Mouse (Mus musculus) neural tube, embryonic 13.5 days (tissue): ENCODE measurements around the gene Spaca7. TPM values are rescaled to one million over a fixed set of nuclear protein-coding genes. Genes with fewer than 3 reads are reported as not detected.
"Not testable (repeated sequence)": the region's sequence is repeated elsewhere in the genome, so short reads cannot be mapped to it uniquely, and the experiment has no call there.

Experiments
- ATAC-seq: fragments of 200-750 bp; cut with Nextera tagmentation; 2 replicates; pipeline ENCODE4 v1.8.0; 2017; ENCODE audit warnings: low read depth, mild to moderate bottlenecking, moderate TSS enrichment, moderate library complexity
- H3K27ac ChIP-seq: fragments of 300-500 bp; sonication (generic); replicated peaks from 2 replicates; pipeline ENCODE4 v1.5.1; 2015; ENCODE audit warnings: moderate library complexity, mild to moderate bottlenecking, inconsistent platforms
- H3K27me3 ChIP-seq: fragments of 300-500 bp; sonication (generic); 2 replicates; pipeline ENCODE4 v1.6.1; 2015; ENCODE audit warnings: mild to moderate bottlenecking, inconsistent platforms
- H3K36me3 ChIP-seq: fragments of 300-500 bp; sonication (generic); 2 replicates; pipeline ENCODE4 v1.6.1; 2015; ENCODE audit warnings: mild to moderate bottlenecking, inconsistent platforms
- H3K4me1 ChIP-seq: fragments of 300-500 bp; sonication (generic); replicated peaks from 2 replicates; pipeline ENCODE4 v1.6.1; 2015; ENCODE audit warnings: inconsistent platforms
- H3K4me2 ChIP-seq: fragments of 300-500 bp; sonication (generic); 2 replicates; pipeline ENCODE4 v1.6.1; 2015; ENCODE audit warnings: inconsistent platforms, mild to moderate bottlenecking, moderate library complexity
- H3K4me3 ChIP-seq: fragments of 300-500 bp; sonication (generic); 2 replicates; pipeline ENCODE4 v1.5.1; 2015; ENCODE audit warnings: mild to moderate bottlenecking, inconsistent platforms
- H3K9ac ChIP-seq: fragments of 300-500 bp; sonication (generic); 2 replicates; pipeline ENCODE4 v1.6.1; 2015; ENCODE audit warnings: moderate library complexity, mild to moderate bottlenecking, inconsistent platforms
- H3K9me3 ChIP-seq: fragments of 300-500 bp; sonication (generic); 2 replicates; pipeline ENCODE4 v1.6.1; 2016; ENCODE audit warnings: inconsistent platforms
- WGBS: fragments of 180-500 bp; shearing (Covaris S2); methylation state at CpG from one replicate; pipeline ENCODE4 v1.1.7; 2015; 5-methylcytosine and 5-hydroxymethylcytosine counted together
- polyA plus RNA-seq: library from polyadenylated mRNA; unstranded; fragments of >200 nt; fragmentation: Nextera tagmentation; extraction: Ambion mirVana; gene quantifications from 2 replicates; pipeline ENCODE4 v1.2.1, GENCODE M21; 2015

Gene Spaca7
- polyA plus RNA-seq, 1 experiment from 2014 or later: not detected

- Histone ChIP-seq H3K4me2 (no peak overlapping the region), H3K4me1 (no peaks in the 10 kb centered on the region), H3K36me3 (peaks cover 36% of the 10 kb centered on the region), H3K27me3 (no peaks in the 10 kb centered on the region), H3K27ac (no peak overlapping the region), H3K9ac (no peak overlapping the region; the same call in 1 of the 2 replicates), H3K9me3 (no peaks in the 10 kb centered on the region), H3K4me3 (no peak overlapping the region)
- ATAC-seq: no peak
- 72% methylated on average over 7 of the region's 7 CpGs for WGBS
Observed at GRCm38 (mm10) chr8:12613201-12613600, 40.4 kb downstream of the Spaca7 start.

DNA sequence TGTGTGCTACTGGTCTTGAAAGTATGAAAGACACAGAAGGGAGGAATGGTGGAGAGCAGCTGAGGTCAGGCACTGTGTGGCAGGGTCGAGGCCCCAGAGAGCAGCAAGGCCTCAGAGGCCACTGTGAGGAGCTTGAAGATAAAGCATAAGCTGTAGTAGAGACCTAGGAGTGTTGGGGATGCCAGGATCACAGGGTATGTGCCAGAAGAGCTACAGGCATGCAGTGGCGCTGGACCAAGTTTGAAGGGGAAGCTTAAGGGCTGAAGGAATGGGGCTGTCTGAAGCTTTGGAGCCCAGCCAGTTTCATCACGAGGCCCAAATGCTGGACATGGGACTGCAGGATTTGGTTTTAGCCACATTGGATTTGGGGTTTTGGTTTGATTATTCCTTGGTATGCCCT, 44.5 kb downstream of the Spaca7 start:
- peaks cover 67% of the 10 kb centered on the region for H3K36me3 ChIP-seq
- WGBS: 86% methylated on average over 3 of the region's 3 CpGs
- H3K4me3 ChIP-seq, H3K4me1 ChIP-seq, H3K4me2 ChIP-seq, ATAC-seq, H3K27me3 ChIP-seq, H3K27ac ChIP-seq, H3K9me3 ChIP-seq, H3K9ac ChIP-seq: not testable (repeated sequence)

DNA sequence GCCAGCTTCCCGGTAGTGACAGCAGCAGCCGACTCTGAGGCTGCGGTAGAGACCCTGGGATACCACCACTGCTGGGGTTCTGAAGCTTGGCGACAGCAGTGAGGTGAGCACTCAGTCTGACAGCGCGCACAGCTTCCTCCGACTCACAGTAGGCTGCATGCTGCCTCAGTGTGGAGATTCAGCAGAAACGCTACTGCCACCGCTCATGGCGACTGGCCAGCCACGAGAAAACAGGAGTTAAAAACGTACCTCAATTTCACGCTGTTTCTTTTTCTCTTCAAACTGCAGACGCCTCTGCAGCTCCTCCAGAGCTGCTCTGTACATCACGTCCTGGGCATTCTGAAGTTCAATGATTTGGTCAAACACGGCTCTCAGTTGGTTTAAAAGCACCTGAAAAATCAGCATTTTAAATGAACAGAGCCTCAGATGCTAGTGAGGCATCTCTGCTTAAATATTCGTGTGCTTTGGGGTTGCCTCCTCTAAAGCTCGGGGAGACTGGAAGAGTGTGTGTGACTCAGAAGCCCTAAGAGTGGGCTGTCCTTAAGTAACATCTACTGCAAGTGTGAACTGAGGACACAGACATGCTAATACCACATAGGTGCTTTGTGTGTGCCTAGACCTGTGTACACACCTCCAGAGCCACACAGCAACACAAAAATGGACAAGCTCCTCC, 48.9 kb downstream of the Spaca7 start:
- Histone ChIP-seq H3K9me3 (no peaks in the 10 kb centered on the region), H3K4me2 (no peak overlapping the region), H3K4me1 (peaks cover 16% of the 10 kb centered on the region), H3K36me3 (peaks cover 66% of the 10 kb centered on the region), H3K27me3 (no peaks in the 10 kb centered on the region), H3K9ac (no peak overlapping the region), H3K4me3 (no peak overlapping the region), H3K27ac (no peak overlapping the region)
- ATAC-seq: no peak
- WGBS: 87% methylated on average over 18 of the region's 18 CpGs

- H3K9ac ChIP-seq: no peak overlapping the region
- no peak overlapping the region for H3K4me2 ChIP-seq
- no peaks in the 10 kb centered on the region for H3K27me3 ChIP-seq
- 0 out of 2 replicates have a peak, but pooled peaks have one; percentile 8 for ATAC-seq
- 0 out of 2 replicates have a peak overlapping the region, but pooled peaks have one; percentile 61 for H3K27ac ChIP-seq
- no peaks in the 10 kb centered on the region for H3K9me3 ChIP-seq
- H3K36me3 ChIP-seq: peaks cover 63% of the 10 kb centered on the region
- no peak overlapping the region for H3K4me3 ChIP-seq
- H3K4me1 ChIP-seq: peaks cover 17% of the 10 kb centered on the region
- WGBS: 68% methylated on average over 5 of the region's 5 CpGs
Observed at GRCm38 (mm10) chr8:12625890-12626289, 53.1 kb downstream of the Spaca7 start.

DNA sequence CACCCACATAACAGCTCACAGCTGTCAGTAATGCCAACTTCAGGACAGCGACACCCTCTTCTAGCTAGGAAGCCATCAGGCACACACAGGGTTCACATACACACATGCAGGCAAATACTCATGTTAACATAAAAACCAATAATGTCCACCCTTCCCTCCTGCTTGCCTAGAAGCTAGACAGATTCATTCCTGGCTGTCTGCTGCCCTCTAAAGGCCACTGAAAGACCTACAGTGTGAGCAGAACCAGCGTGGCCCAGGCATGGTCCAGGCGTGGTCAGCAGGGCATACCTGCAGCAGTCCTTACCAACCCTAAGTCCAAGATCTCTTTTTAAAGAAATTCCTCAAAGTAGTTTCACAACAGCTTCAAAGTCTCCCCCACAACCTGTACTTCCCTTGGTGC, 56.2 kb downstream of the Spaca7 start:
- Histone ChIP-seq H3K9me3 (no peaks in the 10 kb centered on the region), H3K27ac (no peak overlapping the region), H3K4me3 (no peak overlapping the region), H3K36me3 (peaks cover 58% of the 10 kb centered on the region), H3K4me1 (peaks cover 17% of the 10 kb centered on the region), H3K4me2 (no peak overlapping the region), H3K27me3 (no peaks in the 10 kb centered on the region), H3K9ac (no peak overlapping the region)
- 42% methylated on average over 3 of the region's 3 CpGs for WGBS
- peak; percentile 68; the same call in 1 of the 2 replicates for ATAC-seq

DNA sequence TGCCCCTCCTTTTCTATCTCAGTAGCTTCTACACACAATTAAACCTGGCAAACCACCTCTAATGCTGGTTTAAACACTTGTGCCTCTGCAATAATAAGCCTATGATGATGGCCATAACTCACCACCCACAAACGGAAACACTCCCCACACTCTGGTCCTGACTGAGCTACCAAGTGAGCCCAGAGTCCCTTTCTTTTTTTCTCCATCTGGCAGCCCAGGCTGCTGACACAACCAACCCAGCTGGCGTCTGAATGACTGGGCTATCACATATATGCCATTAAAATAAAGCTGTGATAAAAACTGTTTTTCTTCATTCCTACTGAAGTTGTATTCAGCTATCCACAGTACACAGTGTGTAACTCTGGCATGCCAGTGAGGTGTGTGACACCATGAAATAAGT, 62.5 kb downstream of the Spaca7 start:
- Histone ChIP-seq H3K4me1 (no peaks in the 10 kb centered on the region), H3K27me3 (no peaks in the 10 kb centered on the region), H3K9me3 (no peaks in the 10 kb centered on the region), H3K36me3 (peaks cover 88% of the 10 kb centered on the region), H3K27ac (no peak overlapping the region), H3K4me2 (no peak overlapping the region), H3K4me3 (no peak overlapping the region), H3K9ac (no peak overlapping the region)
- ATAC-seq: no peak
- WGBS: 82% methylated on average over 2 of the region's 2 CpGs

- H3K9me3 ChIP-seq: no peaks in the 10 kb centered on the region
- peaks cover 79% of the 10 kb centered on the region for H3K36me3 ChIP-seq
- H3K27me3 ChIP-seq: no peaks in the 10 kb centered on the region
- ATAC-seq: no peak
- 93% methylated on average over 11 of the region's 11 CpGs for WGBS
- H3K27ac ChIP-seq: no peak overlapping the region
- no peak overlapping the region for H3K9ac ChIP-seq
- H3K4me2 ChIP-seq: no peak overlapping the region
- no peaks in the 10 kb centered on the region for H3K4me1 ChIP-seq
- no peak overlapping the region for H3K4me3 ChIP-seq
Observed at GRCm38 (mm10) chr8:12638446-12638845, 65.6 kb downstream of the Spaca7 start.

- ATAC-seq: no peak
- Histone ChIP-seq H3K4me2 (no peak overlapping the region), H3K27me3 (no peaks in the 10 kb centered on the region), H3K36me3 (peaks cover 71% of the 10 kb centered on the region), H3K4me3 (no peak overlapping the region), H3K4me1 (peaks cover 3% of the 10 kb centered on the region; the same call in 1 of the 2 replicates), H3K9ac (no peak overlapping the region), H3K9me3 (no peaks in the 10 kb centered on the region), H3K27ac (no peak overlapping the region)
- whole genome bisulfite sequencing: 93% methylated on average over 6 of the region's 6 CpGs
Observed at GRCm38 (mm10) chr8:12641527-12641926, 68.7 kb downstream of the Spaca7 start.

DNA sequence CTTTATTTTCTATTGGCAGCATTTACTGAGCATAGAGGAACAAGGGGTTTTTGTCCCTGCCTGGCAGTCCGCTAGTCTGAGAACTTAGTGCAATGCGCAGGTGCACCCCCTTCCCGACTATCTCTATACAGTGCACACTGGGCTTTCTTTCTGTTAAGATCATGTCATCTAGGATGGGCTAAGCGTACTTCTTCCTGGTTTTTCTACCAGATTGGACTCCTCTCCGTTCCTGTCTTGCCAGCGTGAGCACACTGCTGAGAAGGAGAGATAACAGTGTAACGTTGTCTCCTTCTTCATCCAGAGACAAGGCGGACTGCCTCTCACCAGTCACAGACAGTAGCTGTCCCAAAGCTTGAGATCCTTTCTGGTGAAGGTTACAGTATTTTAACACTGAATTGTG, 71.5 kb downstream of the Spaca7 start:
- Histone ChIP-seq H3K9me3 (no peaks in the 10 kb centered on the region), H3K9ac (no peak overlapping the region), H3K36me3 (peaks cover 72% of the 10 kb centered on the region), H3K4me2 (no peak overlapping the region), H3K27ac (no peak overlapping the region), H3K27me3 (no peaks in the 10 kb centered on the region), H3K4me3 (no peak overlapping the region), H3K4me1 (peaks cover 3% of the 10 kb centered on the region; the same call in 1 of the 2 replicates)
- 88% methylated on average over 8 of the region's 8 CpGs for WGBS
- ATAC-seq: no peak

GRCm38 (mm10) chr8:12644894-12645293, 72.1 kb downstream of the Spaca7 start:
- no peak overlapping the region for H3K9ac ChIP-seq
- H3K36me3 ChIP-seq: peaks cover 72% of the 10 kb centered on the region
- ATAC-seq: no peak
- H3K4me2 ChIP-seq: no peak overlapping the region
- H3K4me3 ChIP-seq: no peak overlapping the region
- WGBS: 50% methylated on average over 7 of the region's 7 CpGs
- H3K9me3 ChIP-seq: no peaks in the 10 kb centered on the region
- peaks cover 3% of the 10 kb centered on the region; the same call in 1 of the 2 replicates for H3K4me1 ChIP-seq
- no peaks in the 10 kb centered on the region for H3K27me3 ChIP-seq
- H3K27ac ChIP-seq: no peak overlapping the region

DNA sequence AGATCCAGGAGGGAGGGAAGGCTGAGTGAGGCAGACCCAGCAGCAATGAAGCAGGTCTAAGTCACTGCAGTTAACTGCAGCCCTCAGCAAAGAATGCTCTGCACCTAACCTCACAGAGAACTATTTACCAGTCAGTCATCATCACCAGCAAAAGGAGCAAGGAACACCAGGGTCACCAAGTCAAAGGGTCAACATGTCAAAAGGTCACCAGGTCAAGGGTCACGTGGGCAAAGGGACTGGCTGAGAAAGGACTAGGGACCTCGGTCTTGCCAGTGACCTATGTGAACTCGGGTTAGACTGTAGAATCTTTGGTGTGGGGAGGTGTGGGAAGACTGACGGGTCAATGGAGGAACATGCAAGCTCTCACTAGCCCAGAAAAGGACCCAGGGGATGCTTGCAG, 73.7 kb downstream of the Spaca7 start:
- Histone ChIP-seq H3K4me3 (no peak overlapping the region), H3K9ac (no peak overlapping the region), H3K27ac (no peak overlapping the region), H3K27me3 (no peaks in the 10 kb centered on the region), H3K4me1 (peaks cover 3% of the 10 kb centered on the region; the same call in 1 of the 2 replicates), H3K36me3 (peaks cover 72% of the 10 kb centered on the region), H3K9me3 (no peaks in the 10 kb centered on the region), H3K4me2 (no peak overlapping the region)
- 50% methylated on average over 4 of the region's 4 CpGs for WGBS
- no peak for ATAC-seq

GRCm38 (mm10) chr8:12648951-12649350, 76.1 kb downstream of the Spaca7 start:
- H3K4me2 ChIP-seq: no peak overlapping the region
- 86% methylated on average over 4 of the region's 4 CpGs for WGBS
- no peak overlapping the region for H3K4me3 ChIP-seq
- no peak overlapping the region for H3K9ac ChIP-seq
- no peaks in the 10 kb centered on the region for H3K27me3 ChIP-seq
- ATAC-seq: no peak
- H3K36me3 ChIP-seq: peaks cover 86% of the 10 kb centered on the region
- H3K9me3 ChIP-seq: no peaks in the 10 kb centered on the region
- no peak overlapping the region for H3K27ac ChIP-seq
- no peaks in the 10 kb centered on the region for H3K4me1 ChIP-seq
